Mouse (Mus musculus): ENCODE measurements around the gene Gm37240.

GRCm38 (mm10) chr3:84732516-84732915 is 1154.8 kb downstream of the Gm37240 start:
- TF ChIP-seq CHD2 (IDR thresholded peaks at IDR 0.05; ENCODE audit: low read depth, low read length): no peak
- TF ChIP-seq ZNF384 (IDR thresholded peaks at IDR 0.05; ENCODE audit: low read depth, low read length): no peak
- TF ChIP-seq ZC3H11A (IDR thresholded peaks at IDR 0.05; ENCODE audit: borderline replicate concordance, low read depth, low read length): no peak
- no peak for TF ChIP-seq HCFC1 (IDR thresholded peaks at IDR 0.05; ENCODE audit: borderline replicate concordance, insufficient read depth, low read length)
- TF ChIP-seq MAFK (IDR thresholded peaks at IDR 0.05; ENCODE audit: insufficient read depth, low read depth, low read length): no peak

Measured in ES-E14 (cell line).